Mouse (Mus musculus) C2C12 (cell line): Measurements from ENCODE around the gene Dolk.

Experiments used
- CTCF ChIP-seq: IDR thresholded peaks from one replicate; pipeline ENCODE4 v1.5.1; 2011; ENCODE audit not compliant: control insufficient read depth, insufficient read depth, insufficient read length
- FOSL1 ChIP-seq: IDR thresholded peaks from one replicate; pipeline ENCODE4 v1.8.0; 2011; ENCODE audit warnings: mild to moderate bottlenecking, low read length; ENCODE audit not compliant: poor library complexity, insufficient read depth, severe bottlenecking
- MAX ChIP-seq: IDR thresholded peaks from one replicate; pipeline ENCODE4 v1.6.1; 2011; ENCODE audit warnings: mild to moderate bottlenecking, control low read depth
- MYOD1 ChIP-seq: IDR thresholded peaks from one replicate; pipeline ENCODE4 v1.6.1; 2011; ENCODE audit warnings: low read depth; ENCODE audit not compliant: control insufficient read depth, insufficient read length
- MYOG ChIP-seq: IDR thresholded peaks from one replicate; pipeline ENCODE4 v1.6.1; 2011; ENCODE audit not compliant: control insufficient read depth, insufficient read length; ENCODE audit errors: extremely low read depth
- USF1 ChIP-seq: IDR thresholded peaks from one replicate; pipeline ENCODE4 v1.6.1; 2011; ENCODE audit warnings: low read depth, mild to moderate bottlenecking, control low read depth, moderate library complexity

DNA sequence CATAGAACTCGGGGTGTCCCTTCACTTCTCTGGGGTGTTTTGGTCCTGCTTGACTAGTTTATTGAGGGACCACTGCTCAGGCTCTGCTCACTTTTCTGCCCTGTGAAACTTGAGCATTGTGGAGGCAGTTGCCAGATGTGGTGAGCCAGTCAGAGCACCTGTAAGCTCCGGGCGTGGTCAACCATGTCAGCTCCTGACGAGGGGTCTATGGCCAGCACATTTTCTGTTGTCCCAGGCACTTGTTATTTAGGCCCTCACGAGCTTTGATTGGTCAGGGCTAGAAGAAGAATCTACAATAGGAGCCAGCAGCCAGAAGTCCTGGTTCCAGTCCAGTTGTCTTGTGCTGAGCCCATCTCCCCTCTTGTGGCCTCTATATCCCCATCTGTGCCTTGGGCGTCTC lies 22.3 kb downstream of the Dolk start:
- no peak for TF ChIP-seq CTCF
- TF ChIP-seq MAX, result no peak
- no peak for TF ChIP-seq USF1
- TF ChIP-seq MYOG, result no peak
- TF ChIP-seq MYOD1, result no peak
- no peak for TF ChIP-seq FOSL1
